Mouse (Mus musculus): ENCODE data around the gene Rab37.

Gene Rab37

GRCm38 (mm10) chr11:115195933-115196332 lies 104.7 kb downstream of the Rab37 start:
- DNase-seq (ENCODE audit: low read depth, low spot score) = no peak

- DNase-seq (ENCODE audit: low read depth, low spot score) = no peak
Observed at GRCm38 (mm10) chr11:115197558-115197957, 106.3 kb downstream of the Rab37 start.

GRCm38 (mm10) chr11:115198932-115199384 lies 107.7 kb downstream of the Rab37 start:
- DNase-seq (ENCODE audit: low read depth, low spot score) = no peak

GRCm38 (mm10) chr11:115200520-115200919 lies 109.3 kb downstream of the Rab37 start:
- DNase-seq (ENCODE audit: low read depth, low spot score) = no peak

- peak; percentile 83 for DNase-seq (ENCODE audit: low read depth, low spot score)
Observed at GRCm38 (mm10) chr11:115202316-115202715, 111.1 kb downstream of the Rab37 start.

- DNase-seq (ENCODE audit: low read depth, low spot score) = no peak
Observed at GRCm38 (mm10) chr11:115202756-115203155, 111.5 kb downstream of the Rab37 start.

GRCm38 (mm10) chr11:115208126-115208525 lies 116.9 kb downstream of the Rab37 start:
- no peak for DNase-seq (ENCODE audit: low read depth, low spot score)

GRCm38 (mm10) chr11:115208776-115209732 lies 117.8 kb downstream of the Rab37 start:
- DNase-seq (ENCODE audit: low read depth, low spot score) = no peak

- no peak for DNase-seq (ENCODE audit: low read depth, low spot score)
Observed at GRCm38 (mm10) chr11:115209958-115210357, 118.7 kb downstream of the Rab37 start.
